In the genomic region with DNA sequence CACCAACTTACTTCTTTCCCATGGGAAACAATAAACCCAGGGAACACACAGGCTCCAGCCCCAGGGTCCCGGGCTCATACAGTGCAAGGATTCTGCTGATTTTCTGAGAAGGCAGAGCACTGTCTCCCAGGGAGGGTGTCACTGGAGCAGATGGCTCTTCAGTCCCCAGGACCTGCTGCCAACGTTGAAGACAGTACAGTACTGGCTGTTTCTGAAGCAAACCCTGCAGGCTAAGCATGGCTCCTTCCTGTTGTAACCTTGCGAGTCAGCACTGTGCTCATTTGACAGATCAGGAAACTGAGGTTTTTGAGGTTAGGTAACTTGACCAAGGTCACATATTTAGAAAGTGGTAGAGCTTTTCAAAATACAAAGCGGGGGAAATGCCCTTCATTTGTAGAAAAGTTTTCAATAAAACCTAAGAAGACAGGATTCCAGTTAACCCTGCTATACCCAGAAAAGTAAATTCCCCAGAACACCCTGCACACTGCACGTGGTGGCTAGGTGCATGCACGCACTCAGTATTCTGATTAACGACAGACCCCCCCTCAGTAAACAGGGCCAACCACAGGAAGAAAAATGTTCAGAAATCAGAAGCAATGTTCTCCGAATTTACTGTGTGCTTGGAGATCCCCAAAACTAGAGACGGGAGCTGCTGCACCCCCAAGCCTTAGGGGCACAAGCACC, we compare ENCODE assay signal across 10 mouse cellular contexts. TPM values are rescaled to one million over a fixed set of nuclear protein-coding genes. Genes with fewer than 3 reads are reported as not detected.
DNase-seq lines count a peak whose midpoint lies in the region; ATAC-seq lines count a peak whose summit lies in the region.
"Had no signal": no experiment of that assay in that cellular context is flagged by ENCODE, and none has a peak within 500 bp of the region (broad histone marks: within the 10 kb centered on the region; RNA-seq: fewer than 3 reads in every experiment).

No protein-coding gene starts in this region.

- H3K9me3 ChIP-seq in forebrain, embryonic 15.5 days = no peaks in the 10 kb centered on the region
- no peaks in the 10 kb centered on the region for H3K9me3 ChIP-seq in forebrain, embryonic 11.5 days (ENCODE audit: control insufficient read depth, low read length)
- no peaks in the 10 kb centered on the region for H3K9me3 ChIP-seq in intestine, embryonic 16.5 days (ENCODE audit: control insufficient read depth, low read length)

- no peak overlapping the region for H3K4me2 ChIP-seq in forebrain, embryonic 15.5 days (replicated peaks)
- no peak overlapping the region for H3K4me2 ChIP-seq in forebrain, embryonic 11.5 days (ENCODE audit: low read depth, low read length, severe bottlenecking)
- no peak overlapping the region for H3K4me2 ChIP-seq in intestine, embryonic 16.5 days (ENCODE audit: low read depth, low read length)

- no peak for DNase-seq in forebrain, embryonic 11.5 days (ENCODE audit: low spot score)
- DNase-seq in 416B (ENCODE audit: low read depth) = peak; percentile 93
- peak; percentile 60 for DNase-seq in cerebellum, adult 11 months
- DNase-seq in gastrocnemius, postnatal 10 days = no peak
- no peak for DNase-seq in layer of hippocampus, adult 8-10 months (ENCODE audit: low spot score in 2 of 2)
- DNase-seq: kidney, postnatal 36 days had no signal

- H3K27ac ChIP-seq in forebrain, embryonic 15.5 days (replicated peaks) = no peak overlapping the region
- no peak overlapping the region for H3K27ac ChIP-seq in forebrain, embryonic 11.5 days (ENCODE audit: low read depth, low read length)
- no peak overlapping the region for H3K27ac ChIP-seq in intestine, embryonic 16.5 days (ENCODE audit: low read length)
- H3K27ac ChIP-seq: liver, embryonic 14.5 days had no signal

- peak; percentile 57; the same call in 1 of the 2 replicates for ATAC-seq in forebrain, embryonic 15.5 days (replicated peaks)
- ATAC-seq in forebrain, embryonic 11.5 days (replicated peaks; ENCODE audit: low FRiP score) = no peak
- peak; percentile 75 for ATAC-seq in granulocyte monocyte progenitor cell, adult 5-6 weeks (replicated peaks; ENCODE audit: poor library complexity, severe bottlenecking)
- ATAC-seq in intestine, embryonic 16.5 days = no peak

- no peaks in the 10 kb centered on the region for H3K4me1 ChIP-seq in forebrain, embryonic 15.5 days
- H3K4me1 ChIP-seq in forebrain, embryonic 11.5 days (replicated peaks; ENCODE audit: control insufficient read depth, insufficient read depth, low read length) = no peaks in the 10 kb centered on the region
- no peaks in the 10 kb centered on the region for H3K4me1 ChIP-seq in intestine, embryonic 16.5 days (ENCODE audit: control insufficient read depth, insufficient read depth, low read length)

- no peak overlapping the region for H3K4me3 ChIP-seq in forebrain, embryonic 15.5 days
- no peak overlapping the region for H3K4me3 ChIP-seq in forebrain, embryonic 11.5 days (ENCODE audit: low read depth, low read length)
- H3K4me3 ChIP-seq in intestine, embryonic 16.5 days (ENCODE audit: low read length) = no peak overlapping the region

- no peaks in the 10 kb centered on the region for H3K27me3 ChIP-seq in forebrain, embryonic 15.5 days
- peaks cover 2% of the 10 kb centered on the region; the same call in 1 of the 2 replicates for H3K27me3 ChIP-seq in forebrain, embryonic 11.5 days (ENCODE audit: control insufficient read depth, insufficient read depth, low read length)
- peaks cover 3% of the 10 kb centered on the region; the same call in 1 of the 2 replicates for H3K27me3 ChIP-seq in intestine, embryonic 16.5 days (replicated peaks; ENCODE audit: control insufficient read depth, insufficient read depth, low read length)

- no peaks in the 10 kb centered on the region for H3K36me3 ChIP-seq in forebrain, embryonic 15.5 days
- no peaks in the 10 kb centered on the region for H3K36me3 ChIP-seq in forebrain, embryonic 11.5 days (ENCODE audit: control insufficient read depth, insufficient read depth, low read length)
- no peaks in the 10 kb centered on the region for H3K36me3 ChIP-seq in intestine, embryonic 16.5 days (ENCODE audit: control insufficient read depth, insufficient read depth, low read length)

- no peak overlapping the region for H3K9ac ChIP-seq in forebrain, embryonic 15.5 days (replicated peaks)
- no peak overlapping the region for H3K9ac ChIP-seq in forebrain, embryonic 11.5 days (ENCODE audit: low read length)
- no peak overlapping the region for H3K9ac ChIP-seq in intestine, embryonic 16.5 days (ENCODE audit: low read depth, low read length)
- H3K9ac ChIP-seq: liver, embryonic 14.5 days had no signal

- 71% methylated on average over 9 of the region's 9 CpGs for WGBS in forebrain, embryonic 15.5 days
- 83% methylated on average over 9 of the region's 9 CpGs for WGBS in forebrain, embryonic 11.5 days
- 67% methylated on average over 9 of the region's 9 CpGs for WGBS in intestine, embryonic 16.5 days

RNA-seq across cellular contexts. Expression of a gene that starts 10.9 kb away (rescaled TPM):
- polyA plus RNA-seq in forebrain, embryonic 15.5 days (2015; fragmentation: Nextera tagmentation; extraction: Ambion mirVana) = 3.2 and 3.6 TPM in 2 replicates
- polyA plus RNA-seq in forebrain, embryonic 11.5 days (2014; fragmentation: Nextera tagmentation; extraction: Ambion mirVana) = 2.5 and 3.3 TPM in 2 replicates
- 36.0 and 42.2 TPM in 2 replicates for total RNA-seq in granulocyte monocyte progenitor cell, adult 5-6 weeks (2014; fragmentation: Nextera tagmentation)
- 33.7 and 33.9 TPM in 2 replicates for total RNA-seq in granulocyte monocyte progenitor cell, adult 5-6 weeks (2017)
- polyA plus RNA-seq in intestine, embryonic 16.5 days (2015; fragmentation: Nextera tagmentation; extraction: Ambion mirVana) = 4.1 and 4.8 TPM in 2 replicates
- 10 to 100 TPM; 15.5 to 16.4 TPM for total RNA-seq in gastrocnemius, postnatal 10 days (2021)
- total RNA-seq in layer of hippocampus, adult 8-10 months (2022) = 10 to 100 TPM; 18.1 to 22.0 (median 18.8) TPM

RNA-seq across cellular contexts. Expression of a gene that starts 22.1 kb away (rescaled TPM):
- 0.53 and 0.59 TPM in 2 replicates for polyA plus RNA-seq in forebrain, embryonic 15.5 days (2015; fragmentation: Nextera tagmentation; extraction: Ambion mirVana)
- polyA plus RNA-seq in forebrain, embryonic 11.5 days (2014; fragmentation: Nextera tagmentation; extraction: Ambion mirVana) = 0.16 and 0.47 TPM in 2 replicates
- total RNA-seq in granulocyte monocyte progenitor cell, adult 5-6 weeks (2014; fragmentation: Nextera tagmentation) = 9.8 and 13.1 TPM in 2 replicates
- 14.4 and 17.5 TPM in 2 replicates for total RNA-seq in granulocyte monocyte progenitor cell, adult 5-6 weeks (2017)
- 29.6 and 31.0 TPM in 2 replicates for polyA plus RNA-seq in intestine, embryonic 16.5 days (2015; fragmentation: Nextera tagmentation; extraction: Ambion mirVana)
- total RNA-seq in gastrocnemius, postnatal 10 days (2021) = 1 to 10 TPM; 1.9 to 2.5 TPM
- 1 to 10 TPM in 2 of 4 experiments, under 1 TPM in 2; 0.41 to 3.4 (median 1.2) TPM for total RNA-seq in layer of hippocampus, adult 8-10 months (2022)

RNA-seq across cellular contexts. Expression of a gene that starts 52.1 kb away (rescaled TPM):
- 54.7 and 55.4 TPM in 2 replicates for polyA plus RNA-seq in forebrain, embryonic 15.5 days (2015; fragmentation: Nextera tagmentation; extraction: Ambion mirVana)
- 72.8 and 79.8 TPM in 2 replicates for polyA plus RNA-seq in forebrain, embryonic 11.5 days (2014; fragmentation: Nextera tagmentation; extraction: Ambion mirVana)
- total RNA-seq in granulocyte monocyte progenitor cell, adult 5-6 weeks (2014; fragmentation: Nextera tagmentation) = 63.8 and 67.1 TPM in 2 replicates
- 155 and 170 TPM in 2 replicates for total RNA-seq in granulocyte monocyte progenitor cell, adult 5-6 weeks (2017)
- polyA plus RNA-seq in intestine, embryonic 16.5 days (2015; fragmentation: Nextera tagmentation; extraction: Ambion mirVana) = 44.6 and 49.5 TPM in 2 replicates
- 10 to 100 TPM; 21.9 to 27.5 TPM for total RNA-seq in gastrocnemius, postnatal 10 days (2021)
- total RNA-seq in layer of hippocampus, adult 8-10 months (2022) = 10 to 100 TPM; 33.6 to 53.2 (median 41.5) TPM

Comparison
In these comparisons a context has a peak if more than half of its experiments do, and no peak if none do; other contexts are left out.
1. ATAC-seq: peak in forebrain, embryonic 15.5 days (single experiment) and granulocyte monocyte progenitor cell, adult 5-6 weeks (single experiment); none in forebrain, embryonic 11.5 days (single experiment) and intestine, embryonic 16.5 days (single experiment).
2. DNase-seq: peak in 416B (single experiment) and cerebellum, adult 11 months (single experiment); none in forebrain, embryonic 11.5 days (single experiment), gastrocnemius, postnatal 10 days (single experiment) and layer of hippocampus, adult 8-10 months (0 of 2).